7 mouse cellular contexts compared by ENCODE assay signal in genomic region chr11:3408997-3409732, GRCm38 (mm10). TPM values are rescaled to one million over a fixed set of nuclear protein-coding genes. Genes with fewer than 3 reads are reported as not detected.
DNase-seq lines count a peak whose midpoint lies in the region; ATAC-seq lines count a peak whose summit lies in the region.

Gene Limk2, minus strand, starts transcription at chr11:3409189.

- H3K9me3 ChIP-seq in embryonic facial prominence, embryonic 11.5 days (replicated peaks; ENCODE audit: control insufficient read depth, low read length) = no peaks in the 10 kb centered on the region
- no peaks in the 10 kb centered on the region for H3K9me3 ChIP-seq in limb, embryonic 11.5 days (ENCODE audit: control insufficient read depth, low read length)
- H3K9me3 ChIP-seq in midbrain, embryonic 14.5 days (ENCODE audit: control insufficient read depth, low read length) = no peaks in the 10 kb centered on the region

- ATAC-seq in embryonic facial prominence, embryonic 11.5 days (replicated peaks; ENCODE audit: insufficient number of reproducible peaks, low FRiP score, low TSS enrichment, low read depth) = peak; percentile 93
- peak; percentile 87 for ATAC-seq in limb, embryonic 11.5 days (ENCODE audit: insufficient number of reproducible peaks, low FRiP score, low TSS enrichment, low read depth)
- peak; percentile 88 for ATAC-seq in midbrain, embryonic 14.5 days (ENCODE audit: low FRiP score, low TSS enrichment)

- H3K27ac ChIP-seq in embryonic facial prominence, embryonic 11.5 days (replicated peaks; ENCODE audit: low read depth, low read length) = 0 out of 2 replicates have a peak within 1 kb of the TSS, but pooled peaks have one; percentile 16
- no peak within 1 kb of the TSS for H3K27ac ChIP-seq in limb, embryonic 11.5 days (replicated peaks; ENCODE audit: low read depth, low read length)
- H3K27ac ChIP-seq in midbrain, embryonic 14.5 days (replicated peaks; ENCODE audit: low read depth, low read length) = peak within 1 kb of the TSS; percentile 60

- H3K4me3 ChIP-seq in embryonic facial prominence, embryonic 11.5 days (ENCODE audit: low read depth, low read length) = peak within 1 kb of the TSS; percentile 69
- H3K4me3 ChIP-seq in limb, embryonic 11.5 days (ENCODE audit: low read depth, low read length) = peak within 1 kb of the TSS; percentile 70
- H3K4me3 ChIP-seq in midbrain, embryonic 14.5 days (replicated peaks; ENCODE audit: low read depth, low read length) = peak within 1 kb of the TSS; percentile 63

- 2% methylated on average over 45 of the region's 45 CpGs for WGBS in embryonic facial prominence, embryonic 11.5 days
- WGBS in limb, embryonic 11.5 days = 4% methylated on average over 43 of the region's 45 CpGs
- 3% methylated on average over 45 of the region's 45 CpGs for WGBS in midbrain, embryonic 14.5 days

- H3K4me1 ChIP-seq in embryonic facial prominence, embryonic 11.5 days (ENCODE audit: control insufficient read depth, insufficient read depth, low read length) = peaks cover 5% of the 10 kb centered on the region; the same call in 1 of the 2 replicates
- 0 out of 2 replicates have a peak, but pooled peaks cover 2% of the 10 kb centered on the region for H3K4me1 ChIP-seq in limb, embryonic 11.5 days (ENCODE audit: control insufficient read depth, insufficient read depth, low read length)
- peaks cover 12% of the 10 kb centered on the region for H3K4me1 ChIP-seq in midbrain, embryonic 14.5 days (ENCODE audit: control insufficient read depth, insufficient read depth, low read length)

- DNase-seq in adrenal gland, postnatal 14 days = peak; percentile 97
- peak; percentile 93 for DNase-seq in embryonic facial prominence, embryonic 11.5 days (ENCODE audit: low spot score)
- DNase-seq in heart, adult 11 months = peak; percentile 99
- DNase-seq in kidney, adult 18-20 months = peak; percentile 94
- DNase-seq in limb, embryonic 11.5 days (ENCODE audit: low spot score) = peak; percentile 95
- DNase-seq in midbrain, embryonic 14.5 days = peak; percentile 89
- peak; percentile 93 to 96 for DNase-seq in spleen, adult 18-20 months

- peak within 1 kb of the TSS; percentile 75 for H3K4me2 ChIP-seq in embryonic facial prominence, embryonic 11.5 days (ENCODE audit: low read depth, low read length)
- peak within 1 kb of the TSS; percentile 59 for H3K4me2 ChIP-seq in limb, embryonic 11.5 days (ENCODE audit: low read depth, severe bottlenecking)
- H3K4me2 ChIP-seq in midbrain, embryonic 14.5 days (ENCODE audit: low read length) = peak within 1 kb of the TSS; percentile 76

- peak within 1 kb of the TSS; percentile 76 for H3K9ac ChIP-seq in embryonic facial prominence, embryonic 11.5 days (replicated peaks; ENCODE audit: low read length)
- peak within 1 kb of the TSS; percentile 69 for H3K9ac ChIP-seq in limb, embryonic 11.5 days (ENCODE audit: low read length)
- peak within 1 kb of the TSS; percentile 69 for H3K9ac ChIP-seq in midbrain, embryonic 14.5 days (replicated peaks; ENCODE audit: low read length)

- H3K36me3 ChIP-seq in embryonic facial prominence, embryonic 11.5 days (replicated peaks; ENCODE audit: control insufficient read depth, insufficient read depth, low read depth, low read length) = no peaks in the 10 kb centered on the region; the same call in 1 of the 2 replicates
- H3K36me3 ChIP-seq in limb, embryonic 11.5 days (ENCODE audit: control insufficient read depth, insufficient read depth, low read length) = no peaks in the 10 kb centered on the region
- 0 out of 2 replicates have a peak, but pooled peaks cover 2% of the 10 kb centered on the region for H3K36me3 ChIP-seq in midbrain, embryonic 14.5 days (ENCODE audit: control insufficient read depth, insufficient read depth, low read length)

- H3K27me3 ChIP-seq in embryonic facial prominence, embryonic 11.5 days (ENCODE audit: control insufficient read depth, insufficient read depth, low read length) = no peaks in the 10 kb centered on the region
- H3K27me3 ChIP-seq in limb, embryonic 11.5 days (ENCODE audit: control insufficient read depth, insufficient read depth, low read length) = no peaks in the 10 kb centered on the region
- no peaks in the 10 kb centered on the region for H3K27me3 ChIP-seq in midbrain, embryonic 14.5 days (ENCODE audit: control insufficient read depth, insufficient read depth, low read length)

RNA-seq across cellular contexts. Expression of gene Limk2, which starts in this region (rescaled TPM):
- total RNA-seq in adrenal gland, postnatal 14 days (2021) = 21.4 and 30.6 TPM in 2 replicates
- 47.3 and 55.9 TPM in 2 replicates for polyA plus RNA-seq in embryonic facial prominence, embryonic 11.5 days (2014; fragmentation: Nextera tagmentation; extraction: Ambion mirVana)
- 45.5 and 51.6 TPM in 2 replicates for polyA plus RNA-seq in limb, embryonic 11.5 days (2014; fragmentation: Nextera tagmentation; extraction: Ambion mirVana)
- 155 and 172 TPM in 2 replicates for polyA plus RNA-seq in midbrain, embryonic 14.5 days (2014; fragmentation: Nextera tagmentation; extraction: Ambion mirVana)
